Mouse (Mus musculus) forebrain, embryonic 14.5 days (tissue): ENCODE measurements at regions not wholly inside any gene's neighbourhood (a gene's known extent, or its start where the extent isn't known, plus 50 kb on each side); places are given as distances from the start of the nearest gene placed in this dataset.

Source experiments
- ATAC-seq: fragments of 200-750 bp; cut with Nextera tagmentation; 2 replicates; pipeline ENCODE4 v1.8.0; 2017; ENCODE audit warnings: mild to moderate bottlenecking, moderate library complexity
- DNase-seq: peaks from one replicate; pipeline ENCODE4 v3.0.0-alpha.2; 2015; ENCODE audit warnings: low spot score
- H3K27ac ChIP-seq: fragments of 300-500 bp; sonication (generic); 2 replicates; pipeline ENCODE4 v1.5.1; 2014; ENCODE audit warnings: low read depth, mild to moderate bottlenecking, control low read depth, low read length, moderate library complexity
- H3K27me3 ChIP-seq: fragments of 300-500 bp; sonication (generic); replicated peaks from 2 replicates; pipeline ENCODE4 v1.6.1; 2014; ENCODE audit warnings: low read length, control low read depth, mixed read lengths; ENCODE audit not compliant: control insufficient read depth, insufficient read depth
- H3K36me3 ChIP-seq: fragments of 300-500 bp; sonication (generic); 2 replicates; pipeline ENCODE4 v1.6.1; 2014; ENCODE audit warnings: low read length, control low read depth; ENCODE audit not compliant: control insufficient read depth, insufficient read depth
- H3K4me1 ChIP-seq: fragments of 300-500 bp; sonication (generic); 2 replicates; pipeline ENCODE4 v1.6.1; 2014; ENCODE audit warnings: antibody characterized with exemption, low read length, control low read depth; ENCODE audit not compliant: control insufficient read depth, insufficient read depth
- H3K4me2 ChIP-seq: fragments of 300-500 bp; sonication (generic); 2 replicates; pipeline ENCODE4 v1.6.1; 2014; ENCODE audit warnings: mild to moderate bottlenecking, control low read depth, low read length
- H3K4me3 ChIP-seq: fragments of 300-500 bp; sonication (generic); 2 replicates; pipeline ENCODE4 v1.5.1; 2014; ENCODE audit warnings: low read depth, low read length, control low read depth
- H3K9ac ChIP-seq: fragments of 300-500 bp; sonication (generic); 2 replicates; pipeline ENCODE4 v1.6.1; 2014; ENCODE audit warnings: mild to moderate bottlenecking, low read length, control low read depth, moderate library complexity
- H3K9me3 ChIP-seq: fragments of 300-500 bp; sonication (generic); replicated peaks from 2 replicates; pipeline ENCODE4 v1.6.1; 2016; ENCODE audit warnings: low read length, control low read depth, mixed read lengths; ENCODE audit not compliant: control insufficient read depth
- WGBS: fragments of 180-500 bp; shearing (Covaris S2); extraction: QIAGEN DNeasy Blood & Tissue Kit; methylation state at CpG from one replicate; pipeline ENCODE4 v1.1.7; 2014; 5-methylcytosine and 5-hydroxymethylcytosine counted together

- Histone ChIP-seq H3K4me3 (no peak overlapping the region), H3K4me1 (no peaks in the 10 kb centered on the region), H3K9ac (no peak overlapping the region), H3K4me2 (no peak overlapping the region), H3K27me3 (no peaks in the 10 kb centered on the region), H3K36me3 (no peaks in the 10 kb centered on the region), H3K9me3 (no peaks in the 10 kb centered on the region), H3K27ac (no peak overlapping the region)
- WGBS, result 91% methylated on average over 2 of the region's 2 CpGs
- DNase-seq, result no peak
- no peak for ATAC-seq
Measured at GRCm38 (mm10) chr2:45277602-45278001, 160.4 kb upstream of the Zeb2 start.

GRCm38 (mm10) chr2:45276703-45277102 lies 159.5 kb upstream of the Zeb2 start:
- Histone ChIP-seq H3K27me3 (no peaks in the 10 kb centered on the region), H3K4me2 (no peak overlapping the region), H3K9ac (no peak overlapping the region), H3K36me3 (no peaks in the 10 kb centered on the region), H3K9me3 (no peaks in the 10 kb centered on the region), H3K27ac (no peak overlapping the region), H3K4me3 (no peak overlapping the region), H3K4me1 (no peaks in the 10 kb centered on the region)
- no peak for ATAC-seq
- DNase-seq, result no peak
- WGBS, result 88% methylated on average over 1 of the region's 1 CpGs

DNA sequence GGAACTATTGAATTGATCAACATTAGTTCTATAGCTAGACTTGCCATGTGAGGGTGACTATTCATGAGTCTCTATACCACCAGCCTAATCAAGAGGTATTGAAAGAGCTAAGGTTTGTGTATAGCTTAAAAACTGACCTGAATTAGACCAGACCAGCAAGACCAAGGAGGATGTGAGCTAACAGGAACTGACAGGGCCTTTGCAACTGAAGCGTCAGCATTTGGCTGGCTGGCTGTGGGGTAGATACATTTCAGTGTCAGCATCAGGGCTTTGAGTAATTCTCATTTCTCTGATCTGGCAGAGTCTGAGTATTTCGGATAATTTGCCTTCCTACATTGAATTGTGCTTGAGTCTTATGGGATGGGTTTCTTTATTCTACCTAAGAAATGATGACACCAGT lies 152.8 kb upstream of the Zeb2 start:
- H3K4me3 ChIP-seq, result no peak overlapping the region
- no peaks in the 10 kb centered on the region for H3K4me1 ChIP-seq
- no peak for ATAC-seq
- H3K9me3 ChIP-seq, result no peaks in the 10 kb centered on the region
- no peak for DNase-seq
- 88% methylated on average over 2 of the region's 2 CpGs for WGBS
- H3K36me3 ChIP-seq, result no peaks in the 10 kb centered on the region
- H3K9ac ChIP-seq, result no peak overlapping the region
- no peak overlapping the region for H3K27ac ChIP-seq
- H3K27me3 ChIP-seq, result no peaks in the 10 kb centered on the region
- no peak overlapping the region for H3K4me2 ChIP-seq

GRCm38 (mm10) chr2:45265819-45266218 lies 148.6 kb upstream of the Zeb2 start:
- no peak overlapping the region for H3K4me3 ChIP-seq
- no peak for ATAC-seq
- no peaks in the 10 kb centered on the region for H3K36me3 ChIP-seq
- H3K27ac ChIP-seq, result no peak overlapping the region
- WGBS, result 51% methylated on average over 2 of the region's 2 CpGs
- H3K9me3 ChIP-seq, result no peaks in the 10 kb centered on the region
- no peaks in the 10 kb centered on the region for H3K4me1 ChIP-seq
- no peak overlapping the region for H3K9ac ChIP-seq
- no peak for DNase-seq
- no peaks in the 10 kb centered on the region for H3K27me3 ChIP-seq
- H3K4me2 ChIP-seq, result no peak overlapping the region

DNA sequence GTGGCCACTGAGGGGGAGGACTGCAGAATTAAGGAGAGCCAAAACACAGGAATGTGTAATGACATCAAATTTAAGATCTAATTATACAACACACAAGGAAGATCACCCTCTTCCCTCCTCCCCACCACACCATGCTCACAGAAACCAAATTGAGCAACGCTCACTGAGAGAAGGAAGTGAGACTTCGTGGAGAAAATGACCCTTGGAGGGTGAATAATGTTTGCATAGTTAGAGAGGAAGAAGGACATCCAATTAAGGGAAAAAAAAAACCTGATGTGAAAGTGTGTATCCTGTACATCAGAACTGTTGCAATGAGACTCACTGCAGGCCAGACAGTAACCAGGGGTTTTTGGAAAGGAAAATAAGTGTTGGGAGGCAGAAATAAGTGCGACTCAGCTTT lies 144.8 kb upstream of the Zeb2 start:
- Histone ChIP-seq H3K27me3 (no peaks in the 10 kb centered on the region), H3K9me3 (no peaks in the 10 kb centered on the region), H3K27ac (no peak overlapping the region), H3K36me3 (no peaks in the 10 kb centered on the region), H3K4me1 (no peaks in the 10 kb centered on the region), H3K4me3 (no peak overlapping the region), H3K4me2 (no peak overlapping the region), H3K9ac (no peak overlapping the region)
- DNase-seq, result no peak
- 77% methylated on average over 3 of the region's 3 CpGs for WGBS
- no peak for ATAC-seq

GRCm38 (mm10) chr2:45258897-45259296 lies 141.7 kb upstream of the Zeb2 start:
- no peak for DNase-seq
- no peak for ATAC-seq
- Histone ChIP-seq H3K27ac (no peak overlapping the region), H3K4me3 (no peak overlapping the region), H3K36me3 (no peaks in the 10 kb centered on the region), H3K4me1 (peaks cover 3% of the 10 kb centered on the region; the same call in 1 of the 2 replicates), H3K4me2 (no peak overlapping the region), H3K27me3 (no peaks in the 10 kb centered on the region), H3K9me3 (no peaks in the 10 kb centered on the region), H3K9ac (no peak overlapping the region)
- WGBS, result 87% methylated on average over 3 of the region's 3 CpGs

DNA sequence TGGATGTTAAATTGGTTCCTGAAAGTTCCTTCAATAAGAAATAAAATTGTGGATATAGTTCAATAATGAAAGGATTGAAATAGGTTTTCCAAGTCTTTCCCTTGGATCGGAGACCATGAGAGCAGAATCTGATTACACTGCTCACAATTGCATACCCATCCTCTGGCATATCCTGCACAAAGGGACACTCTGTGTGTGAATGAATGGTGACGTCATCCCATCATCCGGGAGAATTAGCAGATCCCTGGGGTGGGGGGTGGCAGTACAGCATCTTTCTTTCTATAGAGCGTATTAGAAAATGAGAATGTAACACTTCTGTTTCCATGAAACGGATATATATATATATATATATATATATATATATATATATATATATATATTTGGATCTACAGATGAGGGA lies 139.2 kb upstream of the Zeb2 start:
- H3K4me3 ChIP-seq, result no peak overlapping the region
- no peak overlapping the region for H3K9ac ChIP-seq
- WGBS, result 55% methylated on average over 5 of the region's 5 CpGs
- DNase-seq (peak; percentile 24), ATAC-seq (peak; percentile 55; the same call in 1 of the 2 replicates)
- peaks cover 3% of the 10 kb centered on the region; the same call in 1 of the 2 replicates for H3K4me1 ChIP-seq
- no peak overlapping the region for H3K27ac ChIP-seq
- H3K36me3 ChIP-seq, result no peaks in the 10 kb centered on the region
- no peaks in the 10 kb centered on the region for H3K9me3 ChIP-seq
- no peaks in the 10 kb centered on the region for H3K27me3 ChIP-seq
- H3K4me2 ChIP-seq, result no peak overlapping the region

DNA sequence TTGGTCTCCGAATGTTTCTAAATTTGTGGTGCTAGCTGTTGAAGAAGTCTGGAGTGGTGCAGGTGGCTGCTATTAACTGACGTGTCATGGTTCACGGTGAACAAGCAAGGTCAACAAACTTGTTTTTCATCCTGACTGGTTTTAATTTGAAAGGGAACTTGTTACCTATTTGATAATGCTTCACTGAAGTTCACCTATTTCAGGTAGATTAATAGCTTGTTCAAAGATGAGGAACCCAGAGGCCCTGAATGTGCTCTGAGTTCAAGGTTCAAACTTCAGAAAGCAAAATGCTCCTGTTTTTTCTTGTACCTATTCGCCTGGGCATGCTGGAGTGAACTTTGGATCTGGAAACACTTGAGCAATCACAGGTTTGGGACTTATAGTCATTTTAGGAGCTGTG lies 136.7 kb upstream of the Zeb2 start:
- peaks cover 3% of the 10 kb centered on the region; the same call in 1 of the 2 replicates for H3K4me1 ChIP-seq
- no peaks in the 10 kb centered on the region for H3K9me3 ChIP-seq
- no peak overlapping the region for H3K27ac ChIP-seq
- H3K27me3 ChIP-seq, result no peaks in the 10 kb centered on the region
- DNase-seq (no peak), ATAC-seq (no peak)
- WGBS, result 78% methylated on average over 4 of the region's 4 CpGs
- H3K4me2 ChIP-seq, result no peak overlapping the region
- no peaks in the 10 kb centered on the region for H3K36me3 ChIP-seq
- no peak overlapping the region for H3K9ac ChIP-seq
- H3K4me3 ChIP-seq, result no peak overlapping the region

GRCm38 (mm10) chr2:45252321-45252720 lies 135.1 kb upstream of the Zeb2 start:
- Histone ChIP-seq H3K36me3 (no peaks in the 10 kb centered on the region), H3K27me3 (no peaks in the 10 kb centered on the region), H3K9me3 (no peaks in the 10 kb centered on the region), H3K9ac (no peak overlapping the region), H3K27ac (no peak overlapping the region), H3K4me2 (no peak overlapping the region), H3K4me3 (no peak overlapping the region), H3K4me1 (peaks cover 3% of the 10 kb centered on the region; the same call in 1 of the 2 replicates)
- ATAC-seq (no peak), DNase-seq (no peak)
- 64% methylated on average over 4 of the region's 4 CpGs for WGBS
